Mouse (Mus musculus) lung, embryonic 14.5 days (tissue): Measurements from ENCODE around the gene Gm21860. TPM values are rescaled to one million over a fixed set of nuclear protein-coding genes. Genes with fewer than 3 reads are reported as not detected.
"Not testable (repeated sequence)": the region's sequence is repeated elsewhere in the genome, so short reads cannot be mapped to it uniquely, and the experiment has no call there.

ENCODE experiments used
- ATAC-seq: fragments of 200-750 bp; cut with Nextera tagmentation; 2 replicates; pipeline ENCODE4 v1.8.0; 2017; ENCODE audit warnings: mild to moderate bottlenecking, moderate TSS enrichment, moderate library complexity; ENCODE audit not compliant: insufficient read depth
- DNase-seq: peaks from one replicate; pipeline ENCODE4 v3.0.0-alpha.2; 2015
- H3K27ac ChIP-seq: fragments of 300-500 bp; sonication (generic); 2 replicates; pipeline ENCODE4 v1.5.1; 2014; ENCODE audit warnings: low read depth, mild to moderate bottlenecking, moderate library complexity
- H3K27me3 ChIP-seq: fragments of 300-500 bp; sonication (generic); 2 replicates; pipeline ENCODE4 v1.6.1; 2014; ENCODE audit warnings: low read length, control low read depth; ENCODE audit not compliant: insufficient read depth
- H3K36me3 ChIP-seq: fragments of 300-500 bp; sonication (generic); 2 replicates; pipeline ENCODE4 v1.6.1; 2014; ENCODE audit warnings: control low read depth; ENCODE audit not compliant: insufficient read depth
- H3K4me1 ChIP-seq: fragments of 300-500 bp; sonication (generic); 2 replicates; pipeline ENCODE4 v1.6.1; 2014; ENCODE audit warnings: antibody characterized with exemption, control low read depth; ENCODE audit not compliant: insufficient read depth
- H3K4me2 ChIP-seq: fragments of 300-500 bp; sonication (generic); 2 replicates; pipeline ENCODE4 v1.6.1; 2014; ENCODE audit warnings: mild to moderate bottlenecking
- H3K4me3 ChIP-seq: fragments of 300-500 bp; sonication (generic); 2 replicates; pipeline ENCODE4 v1.5.1; 2014; ENCODE audit warnings: low read depth, low read length
- H3K9ac ChIP-seq: fragments of 300-500 bp; sonication (generic); 2 replicates; pipeline ENCODE4 v1.6.1; 2014
- H3K9me3 ChIP-seq: fragments of 300-500 bp; sonication (generic); 2 replicates; pipeline ENCODE4 v1.6.1; 2016; ENCODE audit warnings: low read depth, low read length, control low read depth
- CTCF ChIP-seq: IDR thresholded peaks from 2 replicates; pipeline ENCODE4 v1.5.1; 2016; ENCODE audit warnings: antibody characterized with exemption, low read depth
- WGBS: fragments of 180-500 bp; shearing (Covaris S2); extraction: QIAGEN DNeasy Blood & Tissue Kit; methylation state at CpG from one replicate; pipeline ENCODE4 v1.1.7; 2014; 5-methylcytosine and 5-hydroxymethylcytosine counted together
- polyA plus RNA-seq: library from polyadenylated mRNA; unstranded; fragments of >200 nt; fragmentation: Nextera tagmentation; extraction: Ambion mirVana; gene quantifications from 2 replicates; pipeline ENCODE4 v1.2.1, GENCODE M21; 2014

Gene Gm21860
- polyA plus RNA-seq, 1 experiment from 2014 or later: not detected

- Histone ChIP-seq H3K36me3 (peaks cover 54% of the 10 kb centered on the region), H3K9me3 (peaks cover 56% of the 10 kb centered on the region), H3K4me1 (no peaks in the 10 kb centered on the region), H3K27me3 (no peaks in the 10 kb centered on the region), H3K4me3 (no peak overlapping the region), H3K27ac (no peak overlapping the region), H3K9ac (no peak overlapping the region), H3K4me2 (no peak overlapping the region)
- WGBS: 54% methylated on average over 14 of the region's 14 CpGs
- ATAC-seq (no peak), DNase-seq (peak; percentile 85)
- no peak for TF ChIP-seq CTCF
Measured at GRCm38 (mm10) chrY:90740013-90740561, 14.5 kb downstream of the Gm21860 start.

DNA sequence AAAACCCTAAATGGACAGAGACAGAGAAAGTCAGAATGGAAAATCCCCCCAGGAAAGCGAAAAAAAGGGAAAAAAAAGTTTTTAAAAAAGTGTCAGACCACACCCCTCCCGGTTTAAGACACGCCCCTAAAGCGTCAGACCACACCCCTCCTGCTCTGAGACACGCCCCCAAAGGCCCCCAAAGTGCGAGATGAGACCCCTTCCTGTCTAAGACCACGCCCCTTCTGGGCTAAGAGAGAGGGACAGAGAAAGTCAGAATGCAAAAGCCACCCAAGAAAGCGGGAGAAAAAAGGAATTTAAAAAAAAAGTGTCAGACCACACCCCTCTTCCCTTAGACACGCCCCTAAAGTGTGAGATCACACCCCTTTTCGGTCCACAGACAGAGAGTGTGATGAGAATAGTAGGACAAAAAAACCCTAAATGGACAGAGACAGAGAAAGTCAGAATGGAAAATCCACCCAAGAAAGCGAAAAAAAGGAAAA is 15.0 kb downstream of the Gm21860 start:
- peak; percentile 73 for DNase-seq
- 59% methylated on average over 11 of the region's 11 CpGs for WGBS
- not testable (repeated sequence) for H3K4me1 ChIP-seq, H3K4me3 ChIP-seq, H3K9ac ChIP-seq, H3K4me2 ChIP-seq, H3K27ac ChIP-seq, H3K27me3 ChIP-seq
- H3K36me3 ChIP-seq: peaks cover 56% of the 10 kb centered on the region
- 0 out of 2 replicates have a peak, but pooled peaks have one; percentile 8 for ATAC-seq
- H3K9me3 ChIP-seq: peaks cover 56% of the 10 kb centered on the region

- not testable (repeated sequence) for H3K4me1 ChIP-seq, H3K4me2 ChIP-seq, H3K27ac ChIP-seq, H3K27me3 ChIP-seq, H3K9ac ChIP-seq, H3K4me3 ChIP-seq
- peak; percentile 19; the same call in 1 of the 2 replicates for ATAC-seq
- H3K36me3 ChIP-seq: peaks cover 56% of the 10 kb centered on the region
- H3K9me3 ChIP-seq: peaks cover 56% of the 10 kb centered on the region
- WGBS: 83% methylated on average over 28 of the region's 28 CpGs
- peak; percentile 63 for DNase-seq
Measured at GRCm38 (mm10) chrY:90738841-90739530, 15.6 kb downstream of the Gm21860 start.

GRCm38 (mm10) chrY:90738431-90738680 is 16.3 kb downstream of the Gm21860 start:
- H3K4me2 ChIP-seq: no peak overlapping the region
- no peak overlapping the region for H3K4me3 ChIP-seq
- H3K9me3 ChIP-seq: peaks cover 56% of the 10 kb centered on the region
- ATAC-seq: no peak
- H3K9ac ChIP-seq: no peak overlapping the region
- H3K36me3 ChIP-seq: peaks cover 56% of the 10 kb centered on the region
- H3K27ac ChIP-seq: no peak overlapping the region
- no peaks in the 10 kb centered on the region for H3K4me1 ChIP-seq
- no peak for TF ChIP-seq CTCF
- no peaks in the 10 kb centered on the region for H3K27me3 ChIP-seq
- DNase-seq: no peak
- 82% methylated on average over 1 of the region's 1 CpGs for WGBS

DNA sequence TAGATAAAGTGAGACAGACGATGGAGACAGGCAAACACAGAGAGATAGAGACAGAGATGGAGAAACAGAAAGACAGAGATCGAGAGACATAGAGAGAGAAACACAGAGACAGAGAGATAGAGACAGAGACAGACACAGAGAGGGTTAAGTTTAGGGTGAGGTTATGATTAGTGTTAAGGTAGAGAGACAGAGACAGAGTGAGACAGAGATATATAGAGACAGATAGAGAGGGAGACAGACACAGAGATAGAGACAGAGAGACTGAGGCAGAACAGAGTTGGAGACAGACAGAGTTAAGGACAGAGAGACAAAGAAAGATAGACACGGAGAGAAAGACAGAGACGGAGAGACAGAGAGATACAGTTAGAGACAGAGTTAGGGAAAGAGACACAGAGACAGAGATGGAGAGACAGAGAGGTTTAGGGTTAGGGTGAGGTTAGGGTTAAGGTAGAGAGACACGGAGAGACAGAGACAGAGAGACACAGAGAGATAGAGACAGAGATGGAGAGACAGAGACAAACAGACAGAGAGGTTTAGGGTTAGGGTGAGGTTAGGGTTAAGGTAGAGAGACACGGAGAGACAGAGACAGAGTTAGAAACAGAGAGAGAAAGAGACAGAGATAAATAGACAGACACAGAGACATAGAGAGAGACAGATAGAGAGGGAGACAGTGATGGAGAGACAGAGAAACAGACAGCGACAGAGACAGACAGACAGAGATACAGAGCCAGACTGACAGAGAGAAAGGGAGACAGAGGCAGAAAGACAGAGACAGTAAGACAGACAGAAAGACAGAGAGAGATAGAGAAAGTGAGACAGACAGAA is 16.8 kb downstream of the Gm21860 start:
- no peaks in the 10 kb centered on the region for H3K27me3 ChIP-seq
- H3K27ac ChIP-seq: no peak overlapping the region
- H3K9ac ChIP-seq: no peak overlapping the region
- H3K36me3 ChIP-seq: peaks cover 56% of the 10 kb centered on the region
- no peak overlapping the region for H3K4me3 ChIP-seq
- H3K4me1 ChIP-seq: no peaks in the 10 kb centered on the region
- H3K4me2 ChIP-seq: no peak overlapping the region
- DNase-seq: no peak
- WGBS: 87% methylated on average over 7 of the region's 7 CpGs
- peaks cover 56% of the 10 kb centered on the region for H3K9me3 ChIP-seq
- no peak for ATAC-seq
- no peak for TF ChIP-seq CTCF

- not testable (repeated sequence) for H3K4me1 ChIP-seq, H3K27me3 ChIP-seq, H3K4me2 ChIP-seq, H3K27ac ChIP-seq, H3K4me3 ChIP-seq, H3K9ac ChIP-seq, DNase-seq, ATAC-seq
- WGBS: 85% methylated on average over 5 of the region's 9 CpGs
- Histone ChIP-seq H3K9me3 (peaks cover 47% of the 10 kb centered on the region), H3K36me3 (peaks cover 53% of the 10 kb centered on the region)
Measured at GRCm38 (mm10) chrY:90736217-90737000, 18.2 kb downstream of the Gm21860 start.

GRCm38 (mm10) chrY:90735181-90735895 is 19.3 kb downstream of the Gm21860 start:
- not testable (repeated sequence) for H3K27ac ChIP-seq, H3K9ac ChIP-seq, H3K4me1 ChIP-seq, H3K4me2 ChIP-seq, DNase-seq, H3K27me3 ChIP-seq, ATAC-seq, H3K4me3 ChIP-seq
- Histone ChIP-seq H3K9me3 (peaks cover 39% of the 10 kb centered on the region), H3K36me3 (peaks cover 46% of the 10 kb centered on the region)
- 84% methylated on average over 1 of the region's 5 CpGs for WGBS

DNA sequence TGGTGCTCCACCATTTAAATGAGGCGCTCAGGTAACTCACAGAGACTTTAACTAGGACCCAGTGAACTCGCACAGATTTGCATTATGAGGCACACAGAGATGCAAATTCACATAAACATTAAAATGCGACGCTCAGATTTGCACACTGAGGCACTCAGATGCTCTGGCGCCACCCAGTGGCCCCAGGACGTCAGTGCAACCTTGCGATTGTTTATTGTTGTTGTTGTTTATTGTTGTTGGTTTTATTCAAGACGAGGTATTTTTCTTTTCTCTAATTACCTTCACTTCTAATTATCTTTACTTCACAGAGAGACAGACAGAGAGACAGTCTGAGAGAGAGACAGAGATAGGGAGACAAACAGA is 20.3 kb downstream of the Gm21860 start:
- H3K4me1 ChIP-seq, H3K27ac ChIP-seq, ATAC-seq, H3K27me3 ChIP-seq, H3K4me3 ChIP-seq, H3K9ac ChIP-seq, H3K4me2 ChIP-seq: not testable (repeated sequence)
- WGBS: 65% methylated on average over 6 of the region's 8 CpGs
- H3K9me3 ChIP-seq: peaks cover 29% of the 10 kb centered on the region
- DNase-seq: peak; percentile 19
- peaks cover 36% of the 10 kb centered on the region for H3K36me3 ChIP-seq

DNA sequence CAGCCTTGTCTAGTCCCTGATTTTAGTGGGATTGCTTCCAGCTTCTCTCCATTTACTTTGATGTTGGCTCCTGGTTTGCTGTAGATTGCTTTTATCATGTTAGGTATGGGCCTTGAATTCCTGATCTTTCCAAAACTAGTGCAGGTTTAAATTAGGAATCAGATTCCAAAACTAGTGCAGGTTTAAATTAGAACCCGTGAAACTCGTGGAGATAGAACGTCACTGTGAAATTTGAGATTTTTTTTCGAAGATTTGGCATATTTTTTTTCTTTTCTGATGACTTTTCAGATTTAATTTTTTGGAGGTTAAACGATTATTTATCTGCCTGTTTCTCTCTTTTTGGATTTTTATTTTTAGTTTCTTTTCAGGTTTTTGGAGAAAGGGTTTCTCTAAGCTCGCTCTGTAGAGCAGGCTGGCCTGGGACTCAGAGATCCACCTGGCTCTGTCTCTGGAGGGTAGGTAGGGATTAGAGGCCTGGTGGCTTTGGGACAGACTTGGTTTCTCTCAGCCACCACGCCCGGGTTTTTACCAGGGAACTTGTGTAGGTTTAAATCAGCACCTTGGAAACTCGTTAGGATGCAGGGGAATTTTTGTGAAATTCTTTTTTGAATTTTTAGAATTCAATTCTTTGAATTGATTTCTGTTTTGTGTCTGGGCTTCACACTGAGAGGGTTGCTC is 20.8 kb downstream of the Gm21860 start:
- H3K4me1 ChIP-seq, H3K4me2 ChIP-seq, H3K4me3 ChIP-seq, H3K9ac ChIP-seq, H3K27me3 ChIP-seq, DNase-seq, ATAC-seq, H3K27ac ChIP-seq: not testable (repeated sequence)
- peaks cover 30% of the 10 kb centered on the region for H3K36me3 ChIP-seq
- H3K9me3 ChIP-seq: peaks cover 23% of the 10 kb centered on the region
- WGBS: 90% methylated on average over 7 of the region's 9 CpGs
